Mouse (Mus musculus): ENCODE results near the gene Hspe1.

- TF ChIP-seq USF2 (conservative IDR thresholded peaks at IDR 0.05; ENCODE audit: low read depth, low read length) (no peak), POLR2A (IDR thresholded peaks at IDR 0.05; ENCODE audit: low read depth, low read length) (no peak), CTCF (conservative IDR thresholded peaks at IDR 0.05 in 1 of 2, IDR thresholded peaks at IDR 0.05 in 1 of 2; ENCODE audit: low read depth in 2 of 2, low read length in 2 of 2) (no peak)
Observed at GRCm38 (mm10) chr1:55039944-55040343, 48.0 kb upstream of the Hspe1 start.
